Mouse (Mus musculus): ENCODE results near the gene Adamts14.

Gene Adamts14

DNA sequence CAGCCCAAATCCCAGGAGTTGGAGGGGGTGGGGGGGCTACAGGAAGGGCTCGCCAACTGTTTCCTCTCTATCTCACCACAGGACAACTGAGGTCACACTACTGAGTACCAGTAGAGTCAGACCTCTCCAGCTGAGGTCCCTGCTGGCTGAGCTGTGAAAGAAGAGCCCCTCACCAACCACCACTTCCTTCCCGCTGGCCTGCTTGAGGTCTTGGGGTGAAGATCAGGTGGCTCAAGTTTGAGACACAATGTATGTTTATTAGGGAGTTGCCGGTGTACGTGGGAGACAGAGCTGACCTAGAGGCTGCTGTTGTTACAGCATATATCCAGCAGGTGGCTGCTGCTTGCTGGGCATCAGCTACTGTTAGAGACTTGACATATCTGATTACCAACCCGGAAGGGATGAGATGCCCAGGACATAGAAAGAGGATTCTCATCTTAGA, 2.5 kb upstream of the Adamts14 start:
- peak; percentile 49 for DNase-seq (ENCODE audit: low read depth)

DNA sequence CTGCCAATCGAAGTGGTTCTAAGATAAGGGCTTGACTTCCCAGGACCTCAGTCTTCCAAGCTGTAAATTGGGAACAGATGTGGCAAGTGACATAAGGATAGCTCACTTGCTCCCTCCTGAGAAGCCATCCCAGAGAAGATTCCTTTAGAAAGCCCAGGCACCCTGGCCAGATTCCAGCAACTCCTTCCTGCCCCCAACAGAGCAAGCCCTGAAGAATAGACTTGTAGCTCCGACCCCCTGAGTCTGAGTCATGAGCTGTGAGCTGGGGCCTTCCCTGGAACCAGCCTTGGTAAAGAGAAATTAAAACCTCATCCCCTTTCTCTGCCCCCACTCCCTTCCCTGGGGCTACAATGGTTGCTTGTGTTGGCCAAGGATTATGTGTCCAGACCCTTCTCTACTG, 1.3 kb upstream of the Adamts14 start:
- no peak for DNase-seq (ENCODE audit: low read depth)

- DNase-seq (ENCODE audit: low read depth), result no peak
Measured at GRCm38 (mm10) chr10:61273844-61274215, 592 bp upstream of the Adamts14 start.

DNA sequence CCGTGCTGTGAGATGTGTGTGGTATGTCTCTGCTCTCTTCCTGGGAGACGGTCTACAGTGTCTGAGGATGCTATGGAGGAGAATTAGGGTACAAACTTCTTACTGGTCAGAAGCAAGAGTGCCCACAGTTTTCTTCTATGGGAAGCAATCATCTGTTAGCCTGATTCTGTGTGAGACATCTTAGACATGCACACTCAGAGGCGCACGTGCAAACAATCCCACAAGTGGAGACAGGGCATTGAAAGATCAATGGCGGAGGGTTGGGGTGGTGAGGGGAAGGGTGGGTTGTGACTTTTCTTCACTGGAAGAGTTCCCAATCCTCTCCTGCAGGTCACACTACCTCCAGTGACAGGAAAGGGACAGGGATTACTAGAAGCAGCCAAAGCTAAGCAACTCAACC, 607 bp downstream of the Adamts14 start:
- DNase-seq (ENCODE audit: low read depth), result no peak

- no peak for DNase-seq (ENCODE audit: low read depth)
Measured at GRCm38 (mm10) chr10:61272089-61272626, 1.1 kb downstream of the Adamts14 start.

DNA sequence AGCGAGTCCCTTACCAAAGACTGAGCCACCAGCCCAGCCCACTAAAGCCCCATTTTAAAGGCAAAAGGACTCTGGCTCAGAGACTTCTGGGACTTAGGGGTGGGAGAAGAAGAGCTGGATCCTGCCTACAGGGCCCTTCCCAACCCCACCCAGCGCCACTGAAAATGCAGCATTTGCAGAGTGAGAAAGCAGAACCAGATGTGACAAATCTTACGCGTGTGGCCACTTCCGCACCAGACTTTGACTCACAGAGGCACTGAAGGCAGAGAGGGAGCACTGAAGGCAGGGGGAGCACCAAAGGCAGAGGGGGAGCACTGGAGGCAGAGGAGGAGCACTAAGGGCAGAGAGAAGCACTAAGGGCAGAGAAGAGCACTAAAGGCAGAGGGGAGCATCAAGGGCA, 5.9 kb downstream of the Adamts14 start:
- DNase-seq (ENCODE audit: low read depth), result no peak

GRCm38 (mm10) chr10:61263606-61264005, 9.6 kb downstream of the Adamts14 start:
- no peak for DNase-seq (ENCODE audit: low read depth)

DNA sequence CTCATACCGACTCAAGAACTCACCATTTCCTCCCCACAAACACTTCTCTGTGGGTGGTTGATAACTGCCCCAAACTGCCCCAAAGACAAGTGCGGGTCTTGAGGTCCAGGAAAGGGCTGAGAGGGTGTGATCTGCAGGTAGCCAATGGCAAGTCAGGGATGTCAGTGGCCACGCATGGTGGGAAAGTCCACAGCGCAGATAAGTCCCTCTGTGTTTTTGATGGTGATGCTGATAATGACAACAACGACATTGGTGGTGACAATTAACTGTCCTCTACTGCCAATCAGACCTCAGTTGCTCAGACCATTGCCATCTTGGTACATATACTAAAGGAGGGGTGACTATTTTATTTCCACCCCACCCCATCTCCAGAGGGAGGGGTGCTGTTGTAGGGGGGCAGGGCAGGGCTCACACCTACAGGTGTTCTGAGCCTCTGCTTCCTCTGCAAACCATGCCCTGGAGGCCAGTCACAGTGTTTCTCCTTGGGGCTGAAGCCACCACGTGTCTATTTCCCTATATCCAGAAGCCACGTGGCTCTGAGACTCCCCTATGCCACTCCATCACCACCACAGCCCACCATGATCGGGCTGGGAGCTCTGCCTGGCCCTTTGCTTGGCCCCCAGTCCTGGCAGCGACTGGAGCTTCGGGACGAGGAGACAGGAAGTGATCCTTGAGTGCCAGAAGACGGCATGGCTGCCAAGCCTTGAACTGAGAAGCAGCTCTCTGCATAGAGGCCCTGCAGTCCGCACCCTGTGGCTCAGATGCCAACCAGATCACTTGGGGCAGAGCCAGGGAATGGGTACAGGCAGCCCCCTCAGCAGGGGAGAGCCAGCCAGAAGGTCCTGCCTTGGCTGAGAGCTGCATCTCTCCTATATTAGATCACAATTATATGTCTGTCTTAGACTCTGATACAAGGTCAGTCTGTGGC, 11.7 kb downstream of the Adamts14 start:
- no peak for DNase-seq (ENCODE audit: low read depth)

- DNase-seq (ENCODE audit: low read depth), result no peak
Measured at GRCm38 (mm10) chr10:61258131-61258530, 15.1 kb downstream of the Adamts14 start.

DNA sequence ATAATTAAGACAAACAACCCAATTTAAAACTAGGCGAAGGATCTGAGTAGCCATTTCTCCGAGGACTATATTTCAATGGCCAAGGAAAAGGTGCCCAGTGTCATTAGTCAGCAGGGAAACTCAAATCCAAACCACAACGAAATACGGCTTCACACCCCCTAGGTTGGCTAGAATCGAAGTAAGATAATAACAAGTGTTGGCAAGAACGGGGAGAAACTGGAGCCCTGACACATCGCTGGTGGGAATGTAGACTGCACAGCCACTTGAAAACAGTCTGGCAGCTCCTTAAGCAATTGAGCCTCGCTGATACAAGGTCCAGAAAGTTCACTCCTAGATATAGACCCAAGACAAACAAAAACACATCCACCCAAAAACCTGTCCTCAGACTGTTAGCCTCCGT, 16.6 kb downstream of the Adamts14 start:
- no peak for DNase-seq (ENCODE audit: low read depth)

- DNase-seq (ENCODE audit: low read depth), result no peak
Measured at GRCm38 (mm10) chr10:61255190-61255589, 18.0 kb downstream of the Adamts14 start.

GRCm38 (mm10) chr10:61254761-61255160, 18.5 kb downstream of the Adamts14 start:
- DNase-seq (ENCODE audit: low read depth), result no peak

GRCm38 (mm10) chr10:61249951-61250350, 23.3 kb downstream of the Adamts14 start:
- no peak for DNase-seq (ENCODE audit: low read depth)

DNA sequence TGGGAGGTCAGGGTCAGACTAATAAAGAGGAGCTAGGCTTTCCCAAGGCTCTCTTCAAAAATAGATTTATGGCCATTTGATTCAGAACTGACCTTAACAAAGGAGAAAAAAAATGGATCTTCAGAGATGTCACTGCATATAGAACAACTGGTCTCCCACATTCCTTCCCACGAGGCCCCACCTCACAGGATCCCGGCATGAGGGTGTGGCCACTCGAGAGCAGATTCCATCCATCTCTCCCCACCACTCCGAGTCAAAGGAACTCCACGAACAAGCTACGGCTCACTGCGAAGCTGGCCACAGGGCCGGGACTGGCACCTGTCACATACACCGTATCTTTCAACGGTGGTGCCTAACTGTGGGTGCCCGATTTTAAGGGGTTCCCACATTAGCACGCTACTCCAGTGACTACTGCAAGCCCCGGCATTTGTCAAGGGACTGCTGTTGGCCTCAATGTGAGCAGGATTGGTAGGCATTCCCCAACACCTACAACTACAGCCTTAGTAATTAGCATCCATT, 24.6 kb downstream of the Adamts14 start:
- no peak for DNase-seq (ENCODE audit: low read depth)

GRCm38 (mm10) chr10:61246288-61246687, 26.9 kb downstream of the Adamts14 start:
- DNase-seq (ENCODE audit: low read depth), result no peak

DNA sequence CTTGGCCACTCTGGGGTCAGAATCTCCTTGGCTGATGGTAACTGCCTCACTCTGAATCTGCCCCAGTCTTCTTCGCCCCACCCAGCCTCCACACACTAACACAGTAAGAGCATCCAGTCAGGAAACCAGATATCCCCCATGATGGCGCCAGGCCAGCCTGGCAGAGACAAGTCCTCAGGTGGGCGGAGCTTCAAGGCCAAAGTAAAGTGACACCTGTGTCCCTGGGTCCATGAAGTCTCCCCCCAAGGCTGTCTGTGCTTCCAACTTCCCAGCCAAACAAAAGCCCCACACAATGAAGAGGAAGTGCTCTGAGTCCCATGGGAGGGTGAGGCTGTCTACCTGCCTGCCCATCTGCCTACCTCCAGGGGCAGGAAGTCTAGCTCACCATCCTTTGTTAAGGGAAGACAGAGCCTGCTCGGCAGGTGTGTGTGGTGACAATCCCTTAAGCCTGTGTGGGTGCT, 31.2 kb downstream of the Adamts14 start:
- DNase-seq (ENCODE audit: low read depth), result no peak

DNA sequence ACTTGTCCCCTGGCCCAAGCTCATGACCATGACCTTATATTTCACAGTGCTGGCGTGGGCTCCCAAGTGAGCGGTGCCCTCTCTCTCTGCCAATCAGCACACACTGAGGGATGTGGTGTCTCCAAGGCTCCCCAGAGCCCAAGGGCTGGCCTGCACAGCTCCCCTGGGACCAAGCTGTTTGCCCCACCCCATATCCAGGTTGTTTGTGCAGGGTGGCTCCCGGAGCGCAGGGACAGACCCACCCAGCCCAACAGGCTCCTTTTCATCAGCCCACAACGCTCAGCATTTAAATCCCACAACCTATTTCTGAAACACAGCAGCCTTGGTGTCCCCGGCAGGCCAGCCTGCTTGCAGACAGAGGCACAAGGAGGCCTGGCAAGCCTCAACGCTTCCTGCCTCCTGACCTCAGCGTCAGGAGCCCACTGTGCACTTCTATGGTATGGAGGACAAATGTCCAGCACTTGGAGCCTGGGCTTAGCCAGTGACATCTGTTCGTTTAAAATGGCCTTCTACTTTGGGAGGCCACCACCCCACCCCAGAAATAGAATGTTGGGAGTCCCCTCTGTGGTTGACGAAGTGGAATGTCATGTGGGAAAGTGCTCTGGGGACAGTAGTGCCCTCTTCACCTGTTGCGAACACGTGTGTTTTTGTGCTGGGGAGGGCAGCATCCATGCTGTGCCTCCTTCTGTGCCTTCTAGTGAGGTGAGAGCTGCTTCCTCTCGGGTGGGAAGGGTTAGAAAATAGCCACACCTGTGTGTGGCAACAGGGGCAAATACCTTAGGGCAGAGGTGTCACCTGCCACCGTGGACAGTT, 32.9 kb downstream of the Adamts14 start:
- DNase-seq (ENCODE audit: low read depth), result no peak

DNA sequence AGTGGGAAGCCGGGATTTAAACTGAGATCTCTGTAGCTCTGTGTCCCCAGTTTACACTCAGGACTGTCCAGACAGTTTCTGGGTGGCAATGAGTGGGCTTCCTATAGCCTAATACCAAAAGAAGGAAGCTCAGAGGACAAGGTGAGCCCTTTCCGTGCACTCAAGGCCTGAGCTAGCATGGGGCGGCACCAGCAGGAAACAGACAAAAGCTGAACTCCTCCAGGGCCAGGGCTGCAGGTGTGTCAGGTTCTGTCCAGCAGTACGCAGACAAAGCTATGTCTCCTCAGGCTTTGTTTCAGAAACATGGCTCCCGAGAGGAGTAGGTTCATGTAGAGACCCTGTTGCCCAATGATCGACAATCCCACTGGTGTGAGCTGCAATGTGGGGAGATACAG, 35.9 kb downstream of the Adamts14 start:
- no peak for DNase-seq (ENCODE audit: low read depth)

DNA sequence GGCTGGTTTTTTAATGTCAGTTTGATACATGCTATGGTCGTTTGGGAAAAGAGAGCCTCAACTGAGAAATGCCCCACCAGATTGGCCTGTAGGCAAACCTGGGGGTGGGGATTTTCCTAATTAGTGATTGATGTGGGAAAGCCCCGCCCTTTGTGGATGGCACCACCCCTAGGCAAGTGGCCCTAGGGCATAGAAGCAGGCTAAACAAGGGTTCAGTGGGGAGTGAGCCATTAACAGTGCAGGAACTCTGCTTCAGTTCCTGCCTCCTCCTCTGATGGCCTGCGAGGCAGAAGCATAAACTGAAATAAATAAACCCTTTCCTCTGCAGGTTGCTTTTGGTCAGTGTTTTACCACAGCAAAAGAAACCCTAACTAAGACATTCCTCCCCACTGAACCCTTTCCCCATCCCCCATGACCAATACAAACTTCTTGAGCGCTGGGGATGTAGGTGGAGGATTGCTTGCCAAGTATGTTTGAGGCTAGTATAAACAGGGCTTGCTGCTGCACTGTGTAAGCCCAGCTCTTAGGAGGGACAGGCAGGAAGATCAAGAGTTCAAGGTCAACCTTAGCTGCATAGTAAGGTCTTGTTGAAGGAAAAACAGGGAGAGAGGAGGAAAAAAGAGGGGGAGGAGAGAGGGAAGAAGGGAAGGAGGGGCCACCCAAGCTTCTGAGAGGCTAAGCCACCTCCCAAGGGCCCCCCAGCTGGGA, 36.4 kb downstream of the Adamts14 start:
- DNase-seq (ENCODE audit: low read depth), result no peak

DNA sequence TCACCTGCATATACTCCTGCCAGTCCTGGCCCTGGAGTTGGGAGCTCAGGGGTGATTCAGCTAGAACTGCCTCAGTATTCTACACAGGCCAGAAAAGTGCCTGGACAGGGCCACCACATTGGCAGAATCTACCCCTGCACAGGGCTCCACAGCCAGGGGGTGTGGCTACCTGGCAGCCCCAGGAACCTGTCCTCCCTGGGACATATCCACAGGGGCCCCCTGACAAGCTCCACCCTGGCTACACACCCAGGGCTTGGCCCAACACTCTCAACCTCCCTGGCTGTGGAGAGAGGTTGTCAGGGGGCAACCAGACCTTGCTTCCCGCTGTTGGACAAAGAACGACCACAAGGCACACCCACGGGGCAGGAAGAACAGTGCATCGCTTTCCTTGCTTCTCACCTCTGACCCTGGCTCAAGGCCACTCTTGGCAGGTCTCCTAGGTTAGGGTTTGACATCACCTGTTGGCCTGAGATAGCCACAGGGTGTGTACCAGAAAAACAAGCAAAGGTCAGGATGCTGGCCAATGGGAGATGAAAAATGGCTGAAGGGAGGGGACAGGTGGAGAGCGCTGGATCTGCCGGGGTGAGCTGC, 37.5 kb downstream of the Adamts14 start:
- DNase-seq (ENCODE audit: low read depth), result no peak

- no peak for DNase-seq (ENCODE audit: low read depth)
Measured at GRCm38 (mm10) chr10:61234319-61234718, 38.9 kb downstream of the Adamts14 start.
